Mouse (Mus musculus) embryonic facial prominence, embryonic 14.5 days (tissue): Measurements from ENCODE around the gene Serpinc1. TPM values are rescaled to one million over a fixed set of nuclear protein-coding genes. Genes with fewer than 3 reads are reported as not detected.

Source experiments
- ATAC-seq: fragments of 200-750 bp; cut with Nextera tagmentation; 2 replicates; pipeline ENCODE4 v1.8.0; 2017; ENCODE audit warnings: low read depth, moderate number of reproducible peaks, moderate TSS enrichment
- DNase-seq: peaks from one replicate; pipeline ENCODE4 v3.0.0-alpha.2; 2015; ENCODE audit warnings: low spot score
- H3K27ac ChIP-seq: fragments of 300-500 bp; sonication (generic); replicated peaks from 2 replicates; pipeline ENCODE4 v1.5.1; 2014; ENCODE audit warnings: low read depth, mild to moderate bottlenecking, low read length, moderate library complexity
- H3K27me3 ChIP-seq: fragments of 300-500 bp; sonication (generic); replicated peaks from 2 replicates; pipeline ENCODE4 v1.6.1; 2014; ENCODE audit warnings: low read length; ENCODE audit not compliant: control insufficient read depth, insufficient read depth
- H3K36me3 ChIP-seq: fragments of 300-500 bp; sonication (generic); 2 replicates; pipeline ENCODE4 v1.6.1; 2014; ENCODE audit warnings: low read length, mixed read lengths; ENCODE audit not compliant: control insufficient read depth, insufficient read depth
- H3K4me1 ChIP-seq: fragments of 300-500 bp; sonication (generic); 2 replicates; pipeline ENCODE4 v1.6.1; 2014; ENCODE audit warnings: antibody characterized with exemption, low read length; ENCODE audit not compliant: control insufficient read depth, insufficient read depth
- H3K4me2 ChIP-seq: fragments of 300-500 bp; sonication (generic); 2 replicates; pipeline ENCODE4 v1.6.1; 2014; ENCODE audit warnings: low read depth, mild to moderate bottlenecking, low read length, moderate library complexity, mixed read lengths
- H3K4me3 ChIP-seq: fragments of 300-500 bp; sonication (generic); 2 replicates; pipeline ENCODE4 v1.5.1; 2014; ENCODE audit warnings: low read depth, mild to moderate bottlenecking, low read length
- H3K9ac ChIP-seq: fragments of 300-500 bp; sonication (generic); 2 replicates; pipeline ENCODE4 v1.6.1; 2014; ENCODE audit warnings: low read depth, mild to moderate bottlenecking, low read length, moderate library complexity, mixed read lengths
- H3K9me3 ChIP-seq: fragments of 300-500 bp; sonication (generic); 2 replicates; pipeline ENCODE4 v1.6.1; 2016; ENCODE audit warnings: low read length; ENCODE audit not compliant: control insufficient read depth
- WGBS: fragments of 180-500 bp; shearing (Covaris S2); extraction: QIAGEN DNeasy Blood & Tissue Kit; methylation state at CpG from one replicate; pipeline ENCODE4 v1.1.7; 2014; 5-methylcytosine and 5-hydroxymethylcytosine counted together
- polyA plus RNA-seq: library from polyadenylated mRNA; unstranded; fragments of >200 nt; fragmentation: Nextera tagmentation; extraction: Ambion mirVana; gene quantifications from 2 replicates; pipeline ENCODE4 v1.2.1, GENCODE M21; 2014

Gene Serpinc1
- polyA plus RNA-seq, 1 experiment from 2014 or later: 1.9 TPM

GRCm38 (mm10) chr1:161004942-161005341, 26.6 kb downstream of the Serpinc1 start:
- no peak overlapping the region for H3K9ac ChIP-seq
- H3K9me3 ChIP-seq: no peaks in the 10 kb centered on the region
- H3K4me1 ChIP-seq: no peaks in the 10 kb centered on the region
- 73% methylated on average over 4 of the region's 4 CpGs for WGBS
- no peak for ATAC-seq
- H3K36me3 ChIP-seq: peaks cover 15% of the 10 kb centered on the region; the same call in 1 of the 2 replicates
- H3K27me3 ChIP-seq: no peaks in the 10 kb centered on the region
- no peak overlapping the region for H3K4me3 ChIP-seq
- DNase-seq: no peak
- H3K4me2 ChIP-seq: no peak overlapping the region
- H3K27ac ChIP-seq: no peak overlapping the region

- peaks cover 15% of the 10 kb centered on the region; the same call in 1 of the 2 replicates for H3K36me3 ChIP-seq
- no peaks in the 10 kb centered on the region for H3K27me3 ChIP-seq
- H3K9ac ChIP-seq: no peak overlapping the region
- WGBS: 52% methylated on average over 3 of the region's 3 CpGs
- no peak overlapping the region for H3K27ac ChIP-seq
- H3K4me3 ChIP-seq: no peak overlapping the region
- no peak for ATAC-seq
- H3K4me2 ChIP-seq: no peak overlapping the region
- no peaks in the 10 kb centered on the region for H3K9me3 ChIP-seq
- DNase-seq: no peak
- H3K4me1 ChIP-seq: no peaks in the 10 kb centered on the region
These were observed 27.1 kb downstream of the Serpinc1 start for GRCm38 (mm10) chr1:161005526-161005925.

GRCm38 (mm10) chr1:161006471-161006870, 28.1 kb downstream of the Serpinc1 start:
- Histone ChIP-seq H3K27me3 (no peaks in the 10 kb centered on the region), H3K9ac (no peak overlapping the region)

GRCm38 (mm10) chr1:161008038-161008437, 29.7 kb downstream of the Serpinc1 start:
- WGBS: 88% methylated on average over 2 of the region's 2 CpGs
- H3K9ac ChIP-seq: no peak overlapping the region
- ATAC-seq: no peak
- H3K4me3 ChIP-seq: no peak overlapping the region
- no peaks in the 10 kb centered on the region for H3K9me3 ChIP-seq
- H3K27me3 ChIP-seq: no peaks in the 10 kb centered on the region
- H3K4me1 ChIP-seq: no peaks in the 10 kb centered on the region
- DNase-seq: no peak
- H3K36me3 ChIP-seq: peaks cover 23% of the 10 kb centered on the region
- no peak overlapping the region for H3K4me2 ChIP-seq
- H3K27ac ChIP-seq: no peak overlapping the region

More at GRCm38 (mm10) chr1:161006471-161006870, 28.1 kb downstream of the Serpinc1 start:
- H3K27ac ChIP-seq: no peak overlapping the region
- H3K9me3 ChIP-seq: no peaks in the 10 kb centered on the region
- WGBS: 81% methylated on average over 5 of the region's 5 CpGs
- peaks cover 15% of the 10 kb centered on the region; the same call in 1 of the 2 replicates for H3K36me3 ChIP-seq
- ATAC-seq: no peak
- DNase-seq: no peak
- H3K4me3 ChIP-seq: no peak overlapping the region
- no peaks in the 10 kb centered on the region for H3K4me1 ChIP-seq
- no peak overlapping the region for H3K4me2 ChIP-seq

GRCm38 (mm10) chr1:161010436-161010835, 32.1 kb downstream of the Serpinc1 start:
- WGBS: 65% methylated on average over 4 of the region's 4 CpGs
- ATAC-seq: no peak

GRCm38 (mm10) chr1:161016378-161016777, 38.0 kb downstream of the Serpinc1 start:
- Histone ChIP-seq H3K27ac (no peak overlapping the region), H3K4me3 (no peak overlapping the region), H3K9me3 (no peaks in the 10 kb centered on the region), H3K4me2 (no peak overlapping the region), H3K9ac (no peak overlapping the region), H3K4me1 (no peaks in the 10 kb centered on the region), H3K36me3 (peaks cover 68% of the 10 kb centered on the region), H3K27me3 (no peaks in the 10 kb centered on the region)
- ATAC-seq (no peak), DNase-seq (no peak)
- 86% methylated on average over 2 of the region's 2 CpGs for WGBS

More at GRCm38 (mm10) chr1:161010436-161010835, 32.1 kb downstream of the Serpinc1 start:
- Histone ChIP-seq H3K36me3 (peaks cover 31% of the 10 kb centered on the region), H3K9ac (no peak overlapping the region), H3K4me3 (no peak overlapping the region), H3K9me3 (no peaks in the 10 kb centered on the region), H3K27ac (no peak overlapping the region), H3K4me1 (no peaks in the 10 kb centered on the region), H3K4me2 (no peak overlapping the region), H3K27me3 (no peaks in the 10 kb centered on the region)
- DNase-seq: peak; percentile 19

- no peak overlapping the region for H3K27ac ChIP-seq
- peaks cover 47% of the 10 kb centered on the region for H3K36me3 ChIP-seq
- no peak for DNase-seq
- H3K9me3 ChIP-seq: no peaks in the 10 kb centered on the region
- H3K27me3 ChIP-seq: no peaks in the 10 kb centered on the region
- no peak overlapping the region for H3K4me2 ChIP-seq
- no peaks in the 10 kb centered on the region for H3K4me1 ChIP-seq
- 93% methylated on average over 14 of the region's 14 CpGs for WGBS
- H3K4me3 ChIP-seq: no peak overlapping the region
- H3K9ac ChIP-seq: no peak overlapping the region
- ATAC-seq: no peak
These were observed 41.7 kb downstream of the Serpinc1 start for GRCm38 (mm10) chr1:161020051-161020450.

- no peak overlapping the region for H3K4me3 ChIP-seq
- H3K4me1 ChIP-seq: 0 out of 2 replicates have a peak, but pooled peaks cover 3% of the 10 kb centered on the region
- H3K4me2 ChIP-seq: no peak overlapping the region
- no peaks in the 10 kb centered on the region for H3K27me3 ChIP-seq
- peak; percentile 92 for DNase-seq
- H3K27ac ChIP-seq: peak overlapping the region; percentile 54; the same call in 1 of the 2 replicates
- no peak overlapping the region for H3K9ac ChIP-seq
- ATAC-seq: peak; percentile 70
- H3K9me3 ChIP-seq: no peaks in the 10 kb centered on the region
- H3K36me3 ChIP-seq: peaks cover 21% of the 10 kb centered on the region
- 49% methylated on average over 5 of the region's 5 CpGs for WGBS
These were observed 47.2 kb downstream of the Serpinc1 start for GRCm38 (mm10) chr1:161025410-161026210.

- DNase-seq (no peak), ATAC-seq (no peak)
- H3K4me1 ChIP-seq: 0 out of 2 replicates have a peak, but pooled peaks cover 3% of the 10 kb centered on the region
- no peak overlapping the region for H3K4me2 ChIP-seq
- no peaks in the 10 kb centered on the region for H3K27me3 ChIP-seq
- no peak overlapping the region for H3K9ac ChIP-seq
- peaks cover 35% of the 10 kb centered on the region for H3K36me3 ChIP-seq
- no peak overlapping the region for H3K4me3 ChIP-seq
- H3K27ac ChIP-seq: no peak overlapping the region
- H3K9me3 ChIP-seq: no peaks in the 10 kb centered on the region
- WGBS: 69% methylated on average over 2 of the region's 2 CpGs
These were observed 48.8 kb downstream of the Serpinc1 start for GRCm38 (mm10) chr1:161027196-161027595.
